Mouse (Mus musculus) testis, adult 2 months (tissue): ENCODE results near the gene Chrne.

ENCODE experiments used
- CTCF ChIP-seq: fragments of 200-500 bp; IDR thresholded peaks from 2 replicates; pipeline ENCODE4 v1.5.1; 2012; ENCODE audit warnings: low read depth, mild to moderate bottlenecking, inconsistent platforms, low read length, moderate library complexity; ENCODE audit not compliant: control insufficient read depth, insufficient read depth, insufficient replicate concordance
- POLR2A ChIP-seq: fragments of 200-500 bp; IDR thresholded peaks from 2 replicates; pipeline ENCODE4 v1.6.1; 2012; ENCODE audit warnings: low read depth, mild to moderate bottlenecking, inconsistent platforms, low read length, moderate library complexity; ENCODE audit not compliant: control insufficient read depth

GRCm38 (mm10) chr11:70585457-70585856 is 33.6 kb downstream of the Chrne start:
- TF ChIP-seq CTCF, result no peak
- no peak for TF ChIP-seq POLR2A
